Mouse (Mus musculus) lung, postnatal 0 days (tissue): ENCODE results near the gene Mgarp.
A peak's percentile ranks its signal among the peaks of the same experiment; 100 is the strongest.

Source experiments
- CTCF ChIP-seq: IDR thresholded peaks from 2 replicates; pipeline ENCODE4 v1.5.1; 2016; ENCODE audit warnings: antibody characterized with exemption, mild to moderate bottlenecking
- EP300 ChIP-seq: IDR thresholded peaks from 2 replicates; pipeline ENCODE4 v1.6.1; 2016; ENCODE audit warnings: antibody characterized with exemption, mild to moderate bottlenecking, control low read depth

- TF ChIP-seq CTCF (peak; percentile 98), EP300 (no peak)
These were observed 12.1 kb upstream of the Mgarp start, which contains the start of gene Ndufc1 for GRCm38 (mm10) chr3:51408561-51409183.
